Comparison of ENCODE assay signal across 30 mouse cellular contexts in genomic region chr7:3571847-3572246, GRCm38 (mm10). TPM values are rescaled to one million over a fixed set of nuclear protein-coding genes. Genes with fewer than 3 reads are reported as not detected.
"Had no signal": no experiment of that assay in that cellular context is flagged by ENCODE, and none has a peak within 500 bp of the region (broad histone marks: within the 10 kb centered on the region; RNA-seq: fewer than 3 reads in every experiment).

No protein-coding gene starts in this region.

- H3K4me2 ChIP-seq: heart, embryonic 13.5 days; heart, embryonic 15.5 days; hindbrain, embryonic 12.5 days; hindbrain, embryonic 14.5 days; intestine, embryonic 15.5 days; limb, embryonic 12.5 days; liver, embryonic 11.5 days; liver, embryonic 13.5 days; liver, embryonic 15.5 days had no signal

- H3K4me3 ChIP-seq: gastrocnemius, adult 2 months; heart, embryonic 10.5 days; heart, embryonic 13.5 days; heart, embryonic 15.5 days; hindbrain, embryonic 10.5 days; hindbrain, embryonic 12.5 days; intestine, embryonic 15.5 days; layer of hippocampus, adult 2 months; left cerebral cortex, adult 2 months; limb, embryonic 10.5 days; limb, embryonic 12.5 days; liver, embryonic 13.5 days; liver, embryonic 15.5 days had no signal

- H3K27me3 ChIP-seq: heart, embryonic 13.5 days; heart, embryonic 15.5 days; hindbrain, embryonic 12.5 days; intestine, embryonic 15.5 days; limb, embryonic 12.5 days; liver, embryonic 13.5 days; liver, embryonic 15.5 days had no signal

- ATAC-seq: hindbrain, embryonic 16.5 days; inflammation-experienced regulatory T-cells, adult 6 months; intestine, embryonic 15.5 days; intestine, postnatal 0 days had no signal

- DNase-seq: gastrocnemius, adult 2 months; gastrocnemius, postnatal 10 days; gastrocnemius, postnatal 25 days; heart, adult 18-20 months; heart, postnatal 14 days; heart, postnatal 4 days; kidney, adult 18-20 months; kidney, adult 8-10 months; kidney, postnatal 10 days; kidney, postnatal 25 days; kidney, postnatal 4 days; liver; liver, embryonic 13.5 days had no signal

- H3K36me3 ChIP-seq: heart, embryonic 10.5 days; heart, embryonic 13.5 days; heart, embryonic 15.5 days; hindbrain, embryonic 10.5 days; hindbrain, embryonic 12.5 days; intestine, embryonic 15.5 days; limb, embryonic 10.5 days; limb, embryonic 12.5 days; liver, embryonic 13.5 days; liver, embryonic 15.5 days had no signal

- H3K9ac ChIP-seq: heart, embryonic 13.5 days; heart, embryonic 15.5 days; hindbrain, embryonic 12.5 days; hindbrain, embryonic 14.5 days; intestine, embryonic 15.5 days; limb, embryonic 12.5 days; liver, embryonic 13.5 days; liver, embryonic 15.5 days had no signal

- H3K9me3 ChIP-seq: heart, embryonic 10.5 days; heart, embryonic 13.5 days; heart, embryonic 15.5 days; hindbrain, embryonic 10.5 days; hindbrain, embryonic 12.5 days; intestine, embryonic 15.5 days; limb, embryonic 10.5 days; limb, embryonic 12.5 days; liver, embryonic 13.5 days; liver, embryonic 15.5 days had no signal

- H3K27ac ChIP-seq: gastrocnemius, adult 2 months; heart, embryonic 10.5 days; heart, embryonic 13.5 days; heart, embryonic 15.5 days; hindbrain, embryonic 10.5 days; hindbrain, embryonic 12.5 days; hindbrain, embryonic 14.5 days; intestine, embryonic 15.5 days; layer of hippocampus, adult 2 months; left cerebral cortex, adult 2 months; limb, embryonic 10.5 days; limb, embryonic 12.5 days; liver, embryonic 13.5 days; liver, embryonic 15.5 days had no signal

- H3K4me1 ChIP-seq: heart, embryonic 10.5 days; heart, embryonic 13.5 days; heart, embryonic 15.5 days; hindbrain, embryonic 10.5 days; hindbrain, embryonic 12.5 days; intestine, embryonic 15.5 days; limb, embryonic 10.5 days; limb, embryonic 12.5 days; liver, embryonic 13.5 days; liver, embryonic 15.5 days had no signal

RNA-seq across cellular contexts. Expression of gene Oscar, which starts 44.1 kb away (rescaled TPM):
- total RNA-seq: gastrocnemius, adult 2 months; granulocyte monocyte progenitor cell, adult 5-6 weeks; heart, adult 18-20 months had no signal
- polyA plus RNA-seq: heart, embryonic 13.5 days; heart, embryonic 15.5 days; inflammation-experienced regulatory T-cells, adult 6 months; limb, embryonic 10.5 days; limb, embryonic 12.5 days; liver, embryonic 11.5 days; liver, embryonic 13.5 days had no signal
